Mouse (Mus musculus) cerebellum, adult 2 months (tissue): ENCODE data around the gene Klhdc4. TPM values are rescaled to one million over a fixed set of nuclear protein-coding genes. Genes with fewer than 3 reads are reported as not detected.

Source experiments
- DNase-seq, 2 experiments: peaks; one replicate each; pipeline ENCODE4 v3.0.0; 2021
- H3K27ac ChIP-seq: fragments of 200-500 bp; 2 replicates; pipeline ENCODE4 v1.5.1; 2012; ENCODE audit warnings: low read length, control low read depth, inconsistent platforms; ENCODE audit not compliant: insufficient read depth
- H3K27me3 ChIP-seq: fragments of 200-500 bp; 2 replicates; pipeline ENCODE4 v1.6.1; 2012; ENCODE audit warnings: inconsistent platforms, mild to moderate bottlenecking, low read length, moderate library complexity; ENCODE audit not compliant: control insufficient read depth, insufficient read depth
- H3K4me1 ChIP-seq: fragments of 200-500 bp; 2 replicates; pipeline ENCODE4 v1.6.1; 2011; ENCODE audit warnings: low read length; ENCODE audit not compliant: control insufficient read depth, insufficient read depth
- H3K4me3 ChIP-seq: fragments of 200-500 bp; replicated peaks from 2 replicates; pipeline ENCODE3; 2011; ENCODE audit warnings: mild to moderate bottlenecking, low read depth, low read length, control low read depth; ENCODE audit not compliant: insufficient read depth
- CTCF ChIP-seq: fragments of 200-500 bp; IDR thresholded peaks from 2 replicates; pipeline ENCODE4 v1.5.1; 2011; ENCODE audit warnings: low read depth, mild to moderate bottlenecking, control low read depth, low read length, moderate library complexity, borderline replicate concordance; ENCODE audit not compliant: insufficient read depth
- POLR2A ChIP-seq: fragments of 200-500 bp; IDR thresholded peaks from 2 replicates; pipeline ENCODE4 v1.6.1; 2011; ENCODE audit warnings: low read length, control low read depth, borderline replicate concordance; ENCODE audit not compliant: insufficient read depth
- WGBS: fragments of 180-500 bp; shearing (Covaris S2); methylation state at CpG from one replicate; pipeline ENCODE4 v1.1.7; 2018; 5-methylcytosine and 5-hydroxymethylcytosine counted together
- polyA plus RNA-seq: library from polyadenylated mRNA; depleted of rRNA; stranded (reverse); fragments of >200 nt; gene quantifications from 2 replicates; pipeline ENCODE4 v1.2.3, GENCODE M21; 2012

The Klhdc4 gene
- polyA plus RNA-seq, 1 experiment, result 43.6 TPM

- WGBS, result 84% methylated on average over 11 of the region's 11 CpGs
- TF ChIP-seq POLR2A (no peak), CTCF (no peak)
These were observed 33.0 kb downstream of the Klhdc4 start for GRCm38 (mm10) chr8:121796406-121796805.

GRCm38 (mm10) chr8:121795461-121795860 lies 33.9 kb downstream of the Klhdc4 start:
- no peak overlapping the region for H3K4me3 ChIP-seq
- DNase-seq, result peak in 1 of 2 experiments; percentile 59
- 89% methylated on average over 8 of the region's 8 CpGs for WGBS
- H3K4me1 ChIP-seq, result peaks cover 9% of the 10 kb centered on the region
- H3K27ac ChIP-seq, result no peak overlapping the region
- TF ChIP-seq POLR2A (no peak), CTCF (no peak)
- no peaks in the 10 kb centered on the region for H3K27me3 ChIP-seq

More at GRCm38 (mm10) chr8:121796406-121796805, 33.0 kb downstream of the Klhdc4 start:
- Histone ChIP-seq H3K4me3 (no peak overlapping the region), H3K27ac (no peak overlapping the region), H3K27me3 (no peaks in the 10 kb centered on the region), H3K4me1 (peaks cover 9% of the 10 kb centered on the region)
- DNase-seq, result peak in 1 of 2 experiments; percentile 15

GRCm38 (mm10) chr8:121794151-121794550 lies 35.2 kb downstream of the Klhdc4 start:
- 60% methylated on average over 3 of the region's 3 CpGs for WGBS
- Histone ChIP-seq H3K4me3 (no peak overlapping the region), H3K4me1 (peaks cover 19% of the 10 kb centered on the region), H3K27ac (no peak overlapping the region), H3K27me3 (no peaks in the 10 kb centered on the region)
- no peak for DNase-seq
- TF ChIP-seq POLR2A (no peak), CTCF (no peak)

DNA sequence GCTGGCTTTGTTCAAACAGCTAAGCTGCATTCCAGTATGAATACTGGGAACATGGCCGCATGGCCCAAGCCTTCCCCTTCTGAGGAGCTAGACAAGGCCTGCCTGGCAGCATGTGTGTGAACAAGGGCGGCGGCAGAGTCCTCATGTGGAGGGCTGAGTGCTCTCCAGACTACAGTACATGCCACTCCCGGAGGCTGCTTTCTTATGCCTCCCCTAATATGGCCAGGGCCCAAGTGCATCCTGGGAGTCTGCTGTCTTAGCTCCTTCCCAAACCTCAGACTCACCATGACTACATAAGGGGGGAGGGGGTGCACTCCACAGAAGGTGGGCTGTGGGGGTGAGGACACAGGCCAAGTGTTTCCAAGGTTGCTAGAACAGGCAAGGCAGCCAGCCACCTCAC lies 36.7 kb downstream of the Klhdc4 start:
- no peak overlapping the region for H3K27ac ChIP-seq
- no peak overlapping the region for H3K4me3 ChIP-seq
- no peak for DNase-seq
- H3K27me3 ChIP-seq, result no peaks in the 10 kb centered on the region
- TF ChIP-seq POLR2A (no peak), CTCF (no peak)
- 56% methylated on average over 4 of the region's 4 CpGs for WGBS
- H3K4me1 ChIP-seq, result peaks cover 28% of the 10 kb centered on the region

DNA sequence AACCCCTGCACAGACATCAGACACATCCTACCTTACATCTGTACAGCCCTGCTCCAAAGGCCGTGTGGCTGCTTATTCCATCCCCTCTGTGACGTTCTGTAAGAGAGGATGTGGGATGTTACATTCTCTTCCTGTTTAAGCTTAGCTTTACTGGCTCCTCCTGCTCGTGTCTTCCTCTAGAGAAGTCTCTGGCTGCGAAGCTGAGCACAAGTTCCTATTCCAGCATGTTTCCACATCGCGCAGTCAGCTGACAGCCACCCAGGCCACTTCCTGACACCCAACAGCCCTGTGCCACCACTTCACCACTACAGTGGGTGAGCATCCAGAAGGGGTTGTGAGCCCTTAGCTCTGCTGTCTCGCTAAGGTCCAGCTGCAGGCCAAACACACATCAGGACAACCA lies 37.2 kb downstream of the Klhdc4 start:
- no peak for DNase-seq
- no peak for TF ChIP-seq POLR2A
- no peak for TF ChIP-seq CTCF
- H3K4me3 ChIP-seq, result no peak overlapping the region
- H3K4me1 ChIP-seq, result peaks cover 29% of the 10 kb centered on the region
- H3K27me3 ChIP-seq, result no peaks in the 10 kb centered on the region
- WGBS, result 70% methylated on average over 7 of the region's 7 CpGs
- H3K27ac ChIP-seq, result no peak overlapping the region

GRCm38 (mm10) chr8:121788786-121789185 lies 40.6 kb downstream of the Klhdc4 start:
- 25% methylated on average over 8 of the region's 8 CpGs for WGBS
- H3K27me3 ChIP-seq, result no peaks in the 10 kb centered on the region
- peaks cover 44% of the 10 kb centered on the region for H3K4me1 ChIP-seq
- no peak overlapping the region for H3K4me3 ChIP-seq
- no peak for TF ChIP-seq POLR2A
- TF ChIP-seq CTCF, result no peak
- DNase-seq, result peak in 1 of 2 experiments; percentile 18
- H3K27ac ChIP-seq, result no peak overlapping the region

- WGBS, result 18% methylated on average over 10 of the region's 10 CpGs
- peaks cover 65% of the 10 kb centered on the region for H3K4me1 ChIP-seq
- no peak overlapping the region for H3K27ac ChIP-seq
- H3K4me3 ChIP-seq, result no peak overlapping the region
- H3K27me3 ChIP-seq, result no peaks in the 10 kb centered on the region
- no peak for TF ChIP-seq POLR2A
- DNase-seq, result peak in 1 of 2 experiments; percentile 27
These were observed 42.8 kb downstream of the Klhdc4 start for GRCm38 (mm10) chr8:121786542-121786941.

DNA sequence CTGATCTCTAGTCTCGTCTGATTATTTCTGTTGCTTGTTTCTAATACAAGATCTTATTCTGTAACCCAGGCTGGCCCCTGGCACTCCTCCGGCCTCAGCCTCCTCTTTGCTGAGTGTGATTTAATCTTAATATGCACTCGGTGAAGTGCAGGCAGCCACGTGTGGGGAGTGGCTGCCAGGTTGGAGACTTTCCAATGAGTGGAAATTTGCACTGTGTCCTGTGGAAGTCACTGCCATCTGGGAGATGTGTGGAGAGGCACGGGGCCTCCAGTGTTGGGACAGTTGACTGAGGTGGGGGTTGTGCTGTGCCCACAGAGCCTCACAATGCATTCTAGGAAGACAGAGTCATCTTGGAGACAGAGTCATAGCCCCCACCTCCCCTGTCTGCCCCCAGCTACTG lies 46.9 kb downstream of the Klhdc4 start:
- DNase-seq, result peak in 1 of 2 experiments; percentile 67
- TF ChIP-seq POLR2A (no peak), CTCF (no peak)
- Histone ChIP-seq H3K27ac (no peak overlapping the region), H3K4me3 (no peak overlapping the region), H3K4me1 (peaks cover 58% of the 10 kb centered on the region), H3K27me3 (no peaks in the 10 kb centered on the region)
- WGBS, result 9% methylated on average over 5 of the region's 5 CpGs

GRCm38 (mm10) chr8:121773876-121774275 lies 55.5 kb downstream of the Klhdc4 start:
- Histone ChIP-seq H3K4me3 (no peak overlapping the region), H3K27me3 (no peaks in the 10 kb centered on the region), H3K27ac (no peak overlapping the region), H3K4me1 (peaks cover 65% of the 10 kb centered on the region)
- DNase-seq, result peak in 1 of 2 experiments; percentile 60
- WGBS, result 26% methylated on average over 12 of the region's 12 CpGs
- TF ChIP-seq POLR2A (no peak), CTCF (no peak)
